Mouse (Mus musculus) layer of hippocampus, postnatal 36 days (tissue): ENCODE results near the gene Slc16a11. TPM values are rescaled to one million over a fixed set of nuclear protein-coding genes. Genes with fewer than 3 reads are reported as not detected.
A peak's percentile ranks its signal among the peaks of the same experiment; 100 is the strongest.

Experiments
- DNase-seq, 2 experiments: peaks; one replicate each; pipeline ENCODE4 v3.0.0; 2022
- total RNA-seq, 2 experiments: library from RNA; stranded (reverse); gene quantifications; 2 replicates each; pipeline ENCODE4 v1.2.3; 2021

Gene Slc16a11
- total RNA-seq, 2 experiments from 2014 or later = 30.5 to 34.6 TPM

DNA sequence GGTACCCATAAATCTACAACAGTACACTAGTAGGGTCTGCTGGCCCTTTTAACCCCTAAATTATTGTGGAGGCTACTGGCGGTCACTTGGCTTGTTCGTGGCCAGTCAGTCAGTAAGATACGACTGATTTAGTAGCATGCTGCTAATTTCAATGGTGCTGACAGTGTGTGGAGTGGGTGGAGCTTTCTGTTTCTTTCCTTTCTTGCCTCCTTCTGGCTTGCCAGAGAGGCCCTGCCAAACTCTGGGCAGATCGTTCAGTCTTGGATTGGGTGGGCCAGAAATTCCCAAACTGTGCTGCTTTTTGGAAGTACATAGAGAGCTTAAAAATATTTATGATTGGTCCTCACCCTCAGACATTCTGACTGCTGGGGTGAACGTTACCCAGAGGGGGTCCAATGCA is 14.6 kb downstream of the Slc16a11 start:
- no peak for DNase-seq

DNA sequence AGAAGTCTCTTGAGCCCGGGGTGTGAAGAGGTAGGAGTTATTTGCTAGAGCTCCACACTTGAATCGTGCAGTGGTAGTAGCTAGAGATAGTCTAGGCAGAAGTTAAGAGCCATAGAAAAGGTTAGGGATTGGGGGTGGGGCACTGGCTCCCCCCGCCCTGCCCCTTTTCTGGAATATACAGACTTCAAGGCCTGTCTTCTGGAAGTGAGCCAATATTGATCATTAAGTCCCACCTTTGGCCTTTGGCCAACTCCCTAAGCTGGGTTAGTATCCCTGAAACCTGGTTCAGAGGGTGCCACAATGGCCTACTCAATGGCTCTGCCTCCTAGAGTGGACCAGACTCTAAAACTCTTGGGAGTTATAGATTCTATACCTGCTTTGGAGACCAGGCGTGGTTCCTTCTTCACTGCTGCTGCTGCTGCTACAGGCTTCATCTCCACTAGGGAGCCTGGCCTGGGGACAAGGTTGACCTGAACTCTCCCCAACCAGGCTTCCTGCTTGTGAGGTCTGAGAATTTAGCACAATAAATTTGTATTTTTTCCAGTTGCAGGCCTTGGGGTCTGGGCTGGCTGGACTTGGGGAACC is 15.2 kb downstream of the Slc16a11 start:
- DNase-seq = no peak

DNA sequence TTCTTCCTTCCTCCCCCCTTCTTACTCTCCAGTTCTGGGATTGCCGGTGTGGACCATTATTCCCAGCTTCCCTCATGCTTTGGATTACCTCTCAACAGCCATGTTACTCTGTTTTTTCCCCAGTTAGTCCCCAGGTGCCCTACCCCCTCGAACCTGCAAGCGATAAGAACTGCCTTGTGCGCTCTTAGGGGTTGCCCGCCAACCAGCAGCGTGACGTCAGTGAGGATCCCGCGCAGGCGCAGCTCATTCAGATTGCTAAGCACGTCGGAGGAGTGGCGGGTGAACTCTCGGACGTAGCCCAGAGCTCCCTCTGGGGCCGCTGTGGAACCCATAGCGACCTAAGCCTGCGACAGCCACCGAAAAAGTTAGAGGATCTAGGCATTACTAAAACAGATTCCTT is 16.3 kb downstream of the Slc16a11 start:
- peak; percentile 78 for DNase-seq

GRCm38 (mm10) chr11:70229260-70230010 is 16.9 kb downstream of the Slc16a11 start, which contains the start of gene Bcl6b:
Gene Bcl6b (minus strand): TSS chr11:70229798.
- DNase-seq = no peak

GRCm38 (mm10) chr11:70230239-70230727 is 17.7 kb downstream of the Slc16a11 start:
- DNase-seq = peak; percentile 75 to 81

GRCm38 (mm10) chr11:70232546-70232945 is 20.0 kb downstream of the Slc16a11 start:
- peak in 1 of 2 experiments; percentile 48 for DNase-seq

DNA sequence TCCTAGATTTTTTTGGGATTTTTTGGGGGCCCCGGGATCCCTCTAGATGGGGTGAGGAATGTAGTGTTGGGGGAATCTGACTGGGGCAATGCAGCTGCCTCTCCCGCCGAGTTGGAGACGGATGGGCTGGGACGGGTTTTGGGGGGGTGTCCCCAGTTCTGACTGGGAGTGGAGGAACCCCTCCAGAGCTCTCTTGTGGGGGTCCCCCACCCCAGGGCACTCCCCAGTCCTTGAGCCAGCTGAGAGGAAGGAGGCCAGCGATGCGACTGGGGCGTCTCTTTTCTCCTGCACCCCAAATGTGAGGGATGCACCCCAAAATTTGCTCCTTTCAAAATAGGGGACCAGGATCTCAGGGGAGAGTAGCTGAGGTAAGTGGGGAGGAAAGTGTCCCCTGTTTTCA is 20.5 kb downstream of the Slc16a11 start:
- DNase-seq = no peak

GRCm38 (mm10) chr11:70234037-70234436 is 21.5 kb downstream of the Slc16a11 start:
- no peak for DNase-seq

GRCm38 (mm10) chr11:70234497-70234896 is 21.9 kb downstream of the Slc16a11 start:
- DNase-seq = no peak

DNA sequence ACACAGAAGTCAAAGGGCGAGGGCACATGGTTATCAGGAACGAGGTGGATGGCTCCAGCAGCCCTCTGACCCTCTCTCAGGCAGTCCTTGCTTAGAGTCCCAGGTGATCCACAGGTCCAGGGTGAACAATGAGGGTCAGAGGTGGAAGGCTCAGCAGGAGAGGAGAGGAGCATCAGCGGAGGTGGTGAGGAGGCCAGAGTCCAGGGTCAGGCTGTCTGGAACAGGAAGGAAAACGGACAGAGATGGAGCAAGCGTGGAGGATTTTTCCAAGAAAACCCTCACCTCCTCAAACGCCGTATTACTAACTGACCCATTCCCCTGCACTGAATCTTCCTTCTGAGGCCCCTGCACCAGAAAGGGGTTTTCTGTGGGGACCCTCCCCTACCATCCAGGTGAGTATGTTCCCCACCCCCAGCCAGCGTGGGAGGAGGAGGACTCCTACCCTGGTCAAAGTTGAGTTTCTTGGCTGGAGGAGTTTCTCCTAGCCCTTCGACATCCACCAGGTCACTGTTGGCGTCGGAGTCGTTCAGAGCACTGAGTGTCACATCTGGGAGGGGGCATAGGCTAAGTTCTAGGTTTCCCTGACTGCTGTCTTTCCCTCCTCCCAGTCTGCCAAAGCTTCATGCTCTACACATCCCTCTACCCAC is 22.8 kb downstream of the Slc16a11 start:
- no peak for DNase-seq

DNA sequence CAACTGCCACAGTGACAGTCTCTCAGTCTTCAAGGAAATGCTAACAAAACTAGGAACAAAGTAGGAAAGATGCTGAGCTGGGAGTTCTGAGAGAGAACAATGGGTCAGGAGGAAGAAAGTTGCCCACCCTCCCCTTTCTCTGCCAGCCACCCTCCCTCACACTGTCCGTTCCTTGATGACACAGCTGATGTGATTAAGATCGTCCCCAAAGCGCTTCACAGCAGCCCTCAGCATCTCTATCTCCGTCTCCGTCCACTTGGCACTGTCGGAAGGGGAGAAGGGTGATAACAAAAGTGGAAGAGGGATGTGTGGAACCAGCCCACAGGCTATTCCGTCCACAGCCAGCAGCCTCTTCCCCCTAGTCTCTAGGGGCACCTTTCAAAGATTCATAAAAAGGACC is 24.2 kb downstream of the Slc16a11 start:
- no peak for DNase-seq

DNA sequence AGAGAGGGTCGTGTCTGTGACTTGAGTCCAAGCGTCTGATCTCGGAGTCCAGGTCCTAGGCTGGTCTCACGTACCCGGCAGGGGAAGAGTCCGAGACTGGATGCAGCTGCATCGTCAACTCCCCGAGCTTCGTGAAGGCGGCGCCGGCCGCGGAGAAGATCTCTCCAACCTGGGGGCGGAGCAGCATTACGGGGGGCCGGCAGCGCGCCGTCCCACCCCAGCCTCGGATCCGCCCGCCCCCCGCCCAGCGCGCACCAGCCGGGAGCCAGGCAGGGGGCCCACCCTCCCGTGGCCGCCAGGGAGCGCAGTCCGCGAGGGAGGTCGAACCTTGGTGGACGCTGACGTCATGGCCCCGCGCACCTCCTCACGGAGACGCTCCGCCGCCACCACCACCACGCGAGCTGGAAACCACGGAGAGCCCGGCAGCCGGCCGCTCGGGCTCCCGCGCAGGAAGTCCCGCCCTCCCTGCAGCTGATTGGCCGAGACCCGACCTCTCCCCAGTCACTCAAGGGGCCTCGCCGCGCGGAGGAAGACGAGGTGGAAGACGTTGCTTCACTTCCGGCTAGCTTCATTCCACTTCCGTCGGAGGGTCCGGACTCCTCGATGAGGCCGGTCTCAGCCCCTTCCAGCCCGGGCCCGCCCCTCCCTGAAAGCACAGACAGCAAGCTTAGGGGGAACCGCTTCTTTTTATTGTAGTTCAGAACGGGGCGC is 25.1 kb downstream of the Slc16a11 start, which contains the start of gene 0610010K14Rik:
0610010K14Rik (minus strand) TSS at position 458 of the 711 bp plus-strand sequence.
- peak; percentile 98 for DNase-seq

GRCm38 (mm10) chr11:70238591-70239440 is 26.3 kb downstream of the Slc16a11 start:
- DNase-seq = no peak

DNA sequence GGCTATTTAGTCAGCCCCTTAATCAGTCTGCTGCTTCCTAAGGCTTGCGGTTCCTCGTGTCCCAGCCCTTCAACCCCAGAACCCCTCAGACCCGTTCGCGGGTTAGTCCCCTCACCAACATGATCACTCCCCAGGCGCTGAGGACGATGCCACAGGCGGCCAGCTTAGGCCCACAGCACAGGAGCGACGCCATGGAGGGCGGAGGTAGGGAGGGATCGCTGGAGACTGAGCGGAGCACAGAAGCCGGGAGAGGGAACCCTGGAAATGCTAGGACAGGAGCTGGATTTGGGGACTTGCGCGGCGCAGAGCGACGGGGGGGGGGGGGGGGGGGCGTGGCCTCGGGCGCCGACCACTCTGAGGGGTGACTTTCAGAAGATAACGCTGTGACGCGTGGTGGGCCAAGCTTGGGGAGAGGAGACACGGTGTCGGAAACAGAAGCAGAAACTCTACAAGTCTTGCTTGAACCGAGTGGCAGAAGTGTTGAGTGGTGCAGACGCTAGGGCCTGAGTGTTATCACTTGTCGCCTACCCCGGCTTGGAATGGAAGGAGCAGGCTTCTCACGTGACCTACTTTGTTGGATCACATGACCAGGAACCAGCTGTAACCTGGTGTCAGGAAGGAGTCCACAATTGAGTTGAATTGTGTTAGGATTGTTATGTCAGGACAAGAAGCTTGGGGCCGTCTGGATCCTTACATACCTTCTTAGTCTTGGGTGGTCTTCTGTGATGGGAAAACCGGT is 27.2 kb downstream of the Slc16a11 start, which contains the start of the genes Gm21988 and Rnasek:
Gm21988 (minus strand) TSS at position 290 of the 739 bp plus-strand sequence.
Rnasek (minus strand) TSS at position 302 of the 739 bp plus-strand sequence.
- DNase-seq = peak; percentile 83

GRCm38 (mm10) chr11:70242591-70242990 is 30.0 kb downstream of the Slc16a11 start:
- DNase-seq = no peak

GRCm38 (mm10) chr11:70247136-70247845 is 34.7 kb downstream of the Slc16a11 start:
- peak in 1 of 2 experiments; percentile 57 for DNase-seq

GRCm38 (mm10) chr11:70250150-70250549 is 37.6 kb downstream of the Slc16a11 start:
- DNase-seq = no peak

- DNase-seq = no peak
These were observed 39.3 kb downstream of the Slc16a11 start for GRCm38 (mm10) chr11:70251853-70252252.

DNA sequence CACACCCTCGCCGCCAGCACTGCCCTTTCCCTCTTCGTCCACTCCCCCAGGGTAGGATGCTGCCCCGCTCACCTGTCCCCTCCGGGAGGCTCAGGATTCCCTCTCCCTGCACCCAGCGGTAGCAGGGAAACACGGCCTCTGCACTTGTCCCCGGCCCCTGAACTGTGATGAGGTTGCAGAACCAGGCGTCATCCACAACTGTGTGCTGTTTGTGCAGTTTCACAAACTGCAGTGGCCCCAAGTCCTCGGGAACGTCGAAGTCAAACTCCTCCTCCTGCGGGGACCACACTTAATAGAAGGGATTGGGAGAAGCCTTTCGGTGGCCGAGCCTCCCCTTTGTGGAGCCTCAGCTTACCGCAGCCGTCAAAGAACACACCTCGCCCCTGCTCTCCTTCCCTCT is 41.8 kb downstream of the Slc16a11 start:
- DNase-seq = no peak
